Mouse (Mus musculus): ENCODE data around the gene Chrne.
"Not testable (repeated sequence)": the region's sequence is repeated elsewhere in the genome, so short reads cannot be mapped to it uniquely, and the experiment has no call there.

Gene Chrne

GRCm38 (mm10) chr11:70582196-70582595, 36.8 kb downstream of the Chrne start:
- no peak for DNase-seq

- no peak for DNase-seq
These were observed 38.1 kb downstream of the Chrne start for GRCm38 (mm10) chr11:70580921-70581320.

- DNase-seq = no peak
These were observed 38.7 kb downstream of the Chrne start for GRCm38 (mm10) chr11:70580358-70580720.

- DNase-seq = no peak
These were observed 39.2 kb downstream of the Chrne start for GRCm38 (mm10) chr11:70579710-70580357.

GRCm38 (mm10) chr11:70578962-70579361, 40.1 kb downstream of the Chrne start:
- no peak for DNase-seq

- DNase-seq = no peak
These were observed 41.8 kb downstream of the Chrne start for GRCm38 (mm10) chr11:70577201-70577600.

GRCm38 (mm10) chr11:70573872-70574271, 45.1 kb downstream of the Chrne start:
- no peak for DNase-seq

GRCm38 (mm10) chr11:70572348-70572902, 46.6 kb downstream of the Chrne start:
- no peak for DNase-seq

- no peak for DNase-seq
These were observed 47.4 kb downstream of the Chrne start for GRCm38 (mm10) chr11:70571641-70572040.

GRCm38 (mm10) chr11:70570614-70571013, 48.4 kb downstream of the Chrne start:
- DNase-seq = not testable (repeated sequence)

- DNase-seq = no peak
These were observed 52.4 kb downstream of the Chrne start for GRCm38 (mm10) chr11:70566586-70566985.
